Mouse (Mus musculus) intestine, embryonic 14.5 days (tissue): Measurements from ENCODE around the gene Olfr692. TPM values are rescaled to one million over a fixed set of nuclear protein-coding genes. Genes with fewer than 3 reads are reported as not detected.
A peak's percentile ranks its signal among the peaks of the same experiment; 100 is the strongest.
"Not testable (repeated sequence)": the region's sequence is repeated elsewhere in the genome, so short reads cannot be mapped to it uniquely, and the experiment has no call there.

ENCODE experiments used
- ATAC-seq: fragments of 200-750 bp; cut with Nextera tagmentation; replicated peaks from 2 replicates; pipeline ENCODE4 v1.8.0; 2017; ENCODE audit warnings: low read depth, moderate number of reproducible peaks, moderate TSS enrichment, moderate library complexity; ENCODE audit not compliant: low FRiP score, low TSS enrichment
- DNase-seq: peaks from one replicate; pipeline ENCODE4 v3.0.0-alpha.2; 2018; ENCODE audit warnings: low spot score
- H3K27ac ChIP-seq: fragments of 300-500 bp; sonication (generic); 2 replicates; pipeline ENCODE4 v1.5.1; 2014; ENCODE audit warnings: low read depth, mild to moderate bottlenecking, control low read depth
- H3K27me3 ChIP-seq: fragments of 300-500 bp; sonication (generic); replicated peaks from 2 replicates; pipeline ENCODE4 v1.6.1; 2014; ENCODE audit warnings: low read length, control low read depth; ENCODE audit not compliant: control insufficient read depth, insufficient read depth
- H3K36me3 ChIP-seq: fragments of 300-500 bp; sonication (generic); 2 replicates; pipeline ENCODE4 v1.6.1; 2014; ENCODE audit warnings: low read length, control low read depth; ENCODE audit not compliant: control insufficient read depth, insufficient read depth
- H3K4me1 ChIP-seq: fragments of 300-500 bp; sonication (generic); replicated peaks from 2 replicates; pipeline ENCODE4 v1.6.1; 2014; ENCODE audit warnings: low read length, control low read depth, mixed read lengths; ENCODE audit not compliant: control insufficient read depth, insufficient read depth
- H3K4me2 ChIP-seq: fragments of 300-500 bp; sonication (generic); 2 replicates; pipeline ENCODE4 v1.6.1; 2014; ENCODE audit warnings: low read length
- H3K4me3 ChIP-seq: fragments of 300-500 bp; sonication (generic); 2 replicates; pipeline ENCODE4 v1.5.1; 2014; ENCODE audit warnings: low read depth, low read length, control low read depth, mixed read lengths
- H3K9ac ChIP-seq: fragments of 300-500 bp; sonication (generic); 2 replicates; pipeline ENCODE4 v1.6.1; 2014; ENCODE audit warnings: mild to moderate bottlenecking, low read length
- H3K9me3 ChIP-seq: fragments of 300-500 bp; sonication (generic); 2 replicates; pipeline ENCODE4 v1.6.1; 2016; ENCODE audit warnings: low read length, control low read depth; ENCODE audit not compliant: control insufficient read depth
- WGBS: fragments of 180-500 bp; shearing (Covaris S2); extraction: QIAGEN DNeasy Blood & Tissue Kit; methylation state at CpG from one replicate; pipeline ENCODE4 v1.1.7; 2014; 5-methylcytosine and 5-hydroxymethylcytosine counted together
- polyA plus RNA-seq: library from polyadenylated mRNA; unstranded; fragments of >200 nt; fragmentation: Nextera tagmentation; extraction: Ambion mirVana; gene quantifications from 2 replicates; pipeline ENCODE4 v1.2.1, GENCODE M21; 2014

Olfr692 gene
- polyA plus RNA-seq = not detected in 2 replicates

GRCm38 (mm10) chr7:105367930-105368329 lies at the start of gene Olfr692:
Gene Olfr692, plus strand, starts transcription at chr7:105368230.
- Histone ChIP-seq H3K27ac (no peak within 1 kb of the TSS), H3K9me3 (no peaks in the 10 kb centered on the region), H3K36me3 (no peaks in the 10 kb centered on the region), H3K27me3 (no peaks in the 10 kb centered on the region), H3K4me2 (no peak within 1 kb of the TSS), H3K4me3 (no peak within 1 kb of the TSS), H3K9ac (no peak within 1 kb of the TSS), H3K4me1 (no peaks in the 10 kb centered on the region)
- ATAC-seq (no peak), DNase-seq (no peak)
- WGBS = 88% methylated on average over 1 of the region's 1 CpGs

DNA sequence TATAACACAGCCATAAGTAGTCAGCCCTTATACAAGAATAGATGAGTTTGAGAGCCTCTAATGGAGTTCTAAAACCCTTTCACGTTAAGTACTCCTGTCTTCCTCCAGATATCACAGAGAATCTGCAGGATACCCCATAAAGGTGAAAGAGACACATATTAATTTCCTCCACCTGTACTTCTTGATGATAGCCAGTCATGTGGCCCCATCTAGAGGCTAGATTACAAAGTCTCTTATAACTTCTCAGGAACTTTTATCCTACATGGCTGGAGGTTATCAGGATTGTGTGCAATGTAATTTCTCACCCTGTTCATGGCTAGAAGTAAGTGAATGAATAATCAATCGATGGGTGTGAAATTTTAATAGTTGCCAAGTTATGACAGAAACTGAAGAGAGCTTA lies 42.7 kb upstream of the Olfr692 start:
- DNase-seq (no peak), ATAC-seq (no peak)
- Histone ChIP-seq H3K4me1 (no peaks in the 10 kb centered on the region), H3K36me3 (no peaks in the 10 kb centered on the region), H3K4me2 (no peak overlapping the region), H3K27ac (no peak overlapping the region), H3K9ac (no peak overlapping the region), H3K27me3 (no peaks in the 10 kb centered on the region), H3K9me3 (no peaks in the 10 kb centered on the region), H3K4me3 (no peak overlapping the region)
- 71% methylated on average over 2 of the region's 2 CpGs for WGBS

GRCm38 (mm10) chr7:105334004-105334403 lies 34.0 kb upstream of the Olfr692 start, which contains the start of gene Olfr690:
Gene Olfr690, minus strand, starts transcription at chr7:105334104.
- Histone ChIP-seq H3K4me1 (no peaks in the 10 kb centered on the region), H3K27me3 (no peaks in the 10 kb centered on the region), H3K36me3 (no peaks in the 10 kb centered on the region), H3K4me3 (no peak within 1 kb of the TSS), H3K4me2 (no peak within 1 kb of the TSS), H3K9ac (no peak within 1 kb of the TSS), H3K9me3 (no peaks in the 10 kb centered on the region), H3K27ac (no peak within 1 kb of the TSS)
- WGBS = 96% methylated on average over 1 of the region's 1 CpGs
- ATAC-seq (no peak), DNase-seq (no peak)

- no peak within 1 kb of the TSS for H3K9ac ChIP-seq
- 47% methylated on average over 1 of the region's 1 CpGs for WGBS
- no peak for ATAC-seq
These were observed 25.9 kb upstream of the Olfr692 start, which contains the start of gene Olfr691 for GRCm38 (mm10) chr7:105342170-105342569. Gene Olfr691, minus strand, starts transcription at chr7:105342270.

GRCm38 (mm10) chr7:105342752-105343151 lies 25.3 kb upstream of the Olfr692 start:
- Histone ChIP-seq H3K36me3 (no peaks in the 10 kb centered on the region), H3K27ac (no peak overlapping the region), H3K9me3 (no peaks in the 10 kb centered on the region), H3K4me2 (no peak overlapping the region), H3K4me1 (no peaks in the 10 kb centered on the region), H3K4me3 (no peak overlapping the region), H3K27me3 (no peaks in the 10 kb centered on the region), H3K9ac (no peak overlapping the region)
- no peak for ATAC-seq
- no peak for DNase-seq
- WGBS = 86% methylated on average over 2 of the region's 2 CpGs

More at GRCm38 (mm10) chr7:105342170-105342569, 25.9 kb upstream of the Olfr692 start, which contains the start of gene Olfr691:
- no peak within 1 kb of the TSS for H3K4me2 ChIP-seq
- no peaks in the 10 kb centered on the region for H3K36me3 ChIP-seq
- no peak within 1 kb of the TSS for H3K27ac ChIP-seq
- DNase-seq = no peak
- H3K9me3 ChIP-seq = no peaks in the 10 kb centered on the region
- no peak within 1 kb of the TSS for H3K4me3 ChIP-seq
- H3K4me1 ChIP-seq = no peaks in the 10 kb centered on the region
- no peaks in the 10 kb centered on the region for H3K27me3 ChIP-seq

- H3K4me3 ChIP-seq, H3K27me3 ChIP-seq, H3K4me2 ChIP-seq, H3K27ac ChIP-seq, DNase-seq, H3K9ac ChIP-seq, H3K9me3 ChIP-seq, ATAC-seq, H3K4me1 ChIP-seq, H3K36me3 ChIP-seq: not testable (repeated sequence)
- no CpG with 5 or more reads among the region's 5 CpGs for WGBS
These were observed 12.0 kb upstream of the Olfr692 start for GRCm38 (mm10) chr7:105356064-105356463.

DNA sequence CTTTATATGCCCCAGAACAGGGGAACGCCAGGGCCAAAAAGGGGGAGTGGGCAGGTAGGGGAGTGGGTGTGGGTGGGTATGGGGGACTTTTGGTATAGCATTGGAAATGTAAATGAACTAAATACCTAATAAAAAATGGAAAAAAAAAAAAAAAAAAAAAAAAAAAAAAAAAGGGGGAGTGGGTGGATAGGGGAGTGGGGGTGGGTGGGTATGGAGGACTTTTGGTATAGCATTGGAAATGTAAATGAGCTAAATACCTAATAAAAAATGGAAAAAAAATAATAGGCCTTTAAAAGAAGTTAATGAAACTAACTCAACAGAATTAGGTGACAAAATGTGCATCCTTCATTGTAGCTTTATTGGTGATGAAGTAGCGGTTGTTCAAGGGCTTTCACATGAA lies 11.5 kb upstream of the Olfr692 start:
- DNase-seq, H3K27ac ChIP-seq, H3K4me3 ChIP-seq, H3K9me3 ChIP-seq, H3K9ac ChIP-seq, H3K4me1 ChIP-seq, H3K4me2 ChIP-seq, H3K27me3 ChIP-seq, H3K36me3 ChIP-seq: not testable (repeated sequence)
- 95% methylated on average over 1 of the region's 2 CpGs for WGBS
- ATAC-seq = peak; percentile 81

DNA sequence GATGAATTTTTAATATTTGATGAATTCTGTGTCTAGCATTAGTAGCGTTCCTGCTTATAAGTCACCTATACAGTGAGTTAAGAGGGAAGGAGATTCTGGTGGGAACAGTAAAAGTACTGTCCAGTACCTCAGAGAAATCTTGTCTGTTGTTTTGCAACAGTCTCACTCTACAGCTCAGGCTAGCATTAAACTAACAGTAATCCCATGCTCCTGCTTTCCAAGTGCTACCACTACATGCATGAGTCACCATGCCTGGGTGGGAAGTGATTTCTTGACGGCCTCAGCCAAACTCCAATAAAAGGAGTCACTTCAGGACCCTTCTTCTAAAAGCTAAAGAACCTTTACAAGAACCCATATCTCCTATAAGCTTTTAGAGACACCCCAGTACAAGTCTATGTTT lies 6.3 kb upstream of the Olfr692 start:
- Histone ChIP-seq H3K36me3 (no peaks in the 10 kb centered on the region), H3K4me1 (no peaks in the 10 kb centered on the region), H3K4me2 (no peak overlapping the region), H3K9ac (no peak overlapping the region), H3K4me3 (no peak overlapping the region), H3K9me3 (no peaks in the 10 kb centered on the region), H3K27ac (no peak overlapping the region), H3K27me3 (no peaks in the 10 kb centered on the region)
- WGBS = 77% methylated on average over 2 of the region's 2 CpGs
- no peak for DNase-seq
- no peak for ATAC-seq

- Histone ChIP-seq H3K4me2 (no peak overlapping the region), H3K27me3 (no peaks in the 10 kb centered on the region), H3K9me3 (no peaks in the 10 kb centered on the region), H3K4me1 (no peaks in the 10 kb centered on the region), H3K27ac (no peak overlapping the region), H3K4me3 (no peak overlapping the region), H3K36me3 (no peaks in the 10 kb centered on the region), H3K9ac (no peak overlapping the region)
- DNase-seq (no peak), ATAC-seq (no peak)
- 86% methylated on average over 5 of the region's 5 CpGs for WGBS
These were observed 762 bp upstream of the Olfr692 start for GRCm38 (mm10) chr7:105367268-105367667.
